Mouse (Mus musculus) T-helper 17 cell (primary cell): ENCODE data around the gene Slc22a13.
"Not testable (repeated sequence)": the region's sequence is repeated elsewhere in the genome, so short reads cannot be mapped to it uniquely, and the experiment has no call there.

ENCODE experiments used
- in situ Hi-C, 2 experiments: fragments of 300-600 bp; cut with MboI, MseI; formaldehyde crosslinking; loops; 1 replicate in 1 of 2; 2 replicates in 1 of 2; pipeline ENCODE4 v1.15.1; 2025; ENCODE audit warnings: high pct_unique_total_duplicates in 2 of 2

Slc22a13 gene

GRCm38 (mm10) chr9:119208998-119209397 lies at the start of gene Slc22a13:
TSS of gene Slc22a13 (minus strand) at chr9:119209098.
- in situ Hi-C loops: no loop called here

- in situ Hi-C loops: loop anchor here in 1 of 2 experiments (25.0 kb wide), 1 partner anchor 879 kb away; the partner anchor contains the start of genes Mobp and Rpsa
These were observed 49.2 kb upstream of the Slc22a13 start for GRCm38 (mm10) chr9:119258128-119258527.

- in situ Hi-C loops: loop anchor here in 1 of 2 experiments (25.0 kb wide), 1 partner anchor 881 kb away; the partner anchor contains the start of genes Mobp and Rpsa
These were observed 47.3 kb upstream of the Slc22a13 start for GRCm38 (mm10) chr9:119256161-119256560.

GRCm38 (mm10) chr9:119255096-119255495 lies 46.2 kb upstream of the Slc22a13 start:
- in situ Hi-C loops: loop anchor here in 1 of 2 experiments (25.0 kb wide), 1 partner anchor 882 kb away; the partner anchor contains the start of genes Mobp and Rpsa

GRCm38 (mm10) chr9:119254187-119254586 lies 45.3 kb upstream of the Slc22a13 start:
- in situ Hi-C loops: loop anchor here in 1 of 2 experiments (25.0 kb wide), 1 partner anchor 883 kb away; the partner anchor contains the start of genes Mobp and Rpsa

- in situ Hi-C loops: no loop called here
These were observed 39.1 kb upstream of the Slc22a13 start for GRCm38 (mm10) chr9:119247996-119248395.

GRCm38 (mm10) chr9:119246826-119247225 lies 37.9 kb upstream of the Slc22a13 start:
- in situ Hi-C loops: no loop called here

- in situ Hi-C loops: no loop called here
These were observed 35.1 kb upstream of the Slc22a13 start for GRCm38 (mm10) chr9:119243981-119244380.

- in situ Hi-C loops: no loop called here
These were observed 32.4 kb upstream of the Slc22a13 start for GRCm38 (mm10) chr9:119241169-119241865.

- in situ Hi-C loops: no loop called here
These were observed 31.5 kb upstream of the Slc22a13 start for GRCm38 (mm10) chr9:119240286-119240997.

GRCm38 (mm10) chr9:119239274-119239673 lies 30.4 kb upstream of the Slc22a13 start:
- in situ Hi-C loops: no loop called here

GRCm38 (mm10) chr9:119238796-119239195 lies 29.9 kb upstream of the Slc22a13 start:
- in situ Hi-C loops: no loop called here

- in situ Hi-C loops: no loop called here
These were observed 22.7 kb upstream of the Slc22a13 start for GRCm38 (mm10) chr9:119231552-119231951.

- in situ Hi-C loops: no loop called here
These were observed 21.9 kb upstream of the Slc22a13 start for GRCm38 (mm10) chr9:119230829-119231228.

- in situ Hi-C loops: no loop called here
These were observed 11.4 kb upstream of the Slc22a13 start for GRCm38 (mm10) chr9:119220249-119220648.

- in situ Hi-C loops: no loop called here
These were observed 10.8 kb upstream of the Slc22a13 start for GRCm38 (mm10) chr9:119219667-119220066.

GRCm38 (mm10) chr9:119215341-119215740 lies 6.4 kb upstream of the Slc22a13 start:
- in situ Hi-C loops: not testable (repeated sequence)

GRCm38 (mm10) chr9:119214601-119215000 lies 5.7 kb upstream of the Slc22a13 start:
- in situ Hi-C loops: no loop called here

- in situ Hi-C loops: no loop called here
These were observed 4.1 kb upstream of the Slc22a13 start for GRCm38 (mm10) chr9:119212996-119213395.

- in situ Hi-C loops: no loop called here
These were observed 1.8 kb downstream of the Slc22a13 start for GRCm38 (mm10) chr9:119207113-119207512.

- in situ Hi-C loops: no loop called here
These were observed 2.2 kb downstream of the Slc22a13 start for GRCm38 (mm10) chr9:119206666-119207065.

GRCm38 (mm10) chr9:119205756-119206155 lies 3.1 kb downstream of the Slc22a13 start:
- in situ Hi-C loops: no loop called here
